18 mouse cellular contexts compared by ENCODE assay signal in genomic region chr6:49164701-49165100, GRCm38 (mm10). TPM values are rescaled to one million over a fixed set of nuclear protein-coding genes. Genes with fewer than 3 reads are reported as not detected.
A peak's percentile ranks its signal among the peaks of the same experiment; 100 is the strongest.
DNase-seq lines count a peak whose midpoint lies in the region; ATAC-seq and TF ChIP-seq lines count a peak whose summit lies in the region.
"Had no signal": no experiment of that assay in that cellular context is flagged by ENCODE, and none has a peak within 500 bp of the region (broad histone marks: within the 10 kb centered on the region; RNA-seq: fewer than 3 reads in every experiment).

No protein-coding gene starts in this region.

- H3K4me3 ChIP-seq in heart, embryonic 11.5 days (ENCODE audit: low read depth, low read length): no peak overlapping the region
- no peak overlapping the region for H3K4me3 ChIP-seq in kidney, embryonic 16.5 days (ENCODE audit: low read length)
- no peak overlapping the region for H3K4me3 ChIP-seq in midbrain, embryonic 10.5 days
- no peak overlapping the region for H3K4me3 ChIP-seq in midbrain, postnatal 0 days (ENCODE audit: low read depth, low read length)
- peak overlapping the region; percentile 13; the same call in 1 of the 2 replicates for H3K4me3 ChIP-seq in ES-Bruce4 (ENCODE audit: low read depth, low read length)
- H3K4me3 ChIP-seq: embryonic facial prominence, embryonic 15.5 days; erythroblast, embryonic 14.5 days; forebrain, embryonic 15.5 days; hindbrain, embryonic 15.5 days had no signal

- peaks cover 26% of the 10 kb centered on the region for H3K4me1 ChIP-seq in heart, embryonic 11.5 days (ENCODE audit: control insufficient read depth, insufficient read depth, low read length)
- peaks cover 21% of the 10 kb centered on the region for H3K4me1 ChIP-seq in kidney, embryonic 16.5 days (ENCODE audit: insufficient read depth, low read length)
- H3K4me1 ChIP-seq in midbrain, embryonic 10.5 days: peaks cover 39% of the 10 kb centered on the region
- no peaks in the 10 kb centered on the region for H3K4me1 ChIP-seq in midbrain, postnatal 0 days (ENCODE audit: insufficient read depth, low read length)
- no peaks in the 10 kb centered on the region for H3K4me1 ChIP-seq in ES-Bruce4 (ENCODE audit: control insufficient read depth, insufficient read depth, low read length)

- WGBS in heart, embryonic 11.5 days (ENCODE audit: insufficient replicate concordance): 79% methylated on average over 11 of the region's 11 CpGs
- 33% methylated on average over 11 of the region's 11 CpGs for WGBS in kidney, embryonic 16.5 days
- WGBS in midbrain, embryonic 10.5 days: 73% methylated on average over 11 of the region's 11 CpGs
- WGBS in midbrain, postnatal 0 days: 57% methylated on average over 11 of the region's 11 CpGs

- no peak for DNase-seq in heart, postnatal 14 days
- no peak for DNase-seq in kidney, adult 8-10 months
- no peak for DNase-seq in midbrain, embryonic 10.5 days (ENCODE audit: low spot score)
- DNase-seq in midbrain, postnatal 0 days (ENCODE audit: low spot score): no peak
- DNase-seq in frontal cortex, postnatal 10 days (ENCODE audit: low spot score in 2 of 2): no peak
- DNase-seq: adrenal gland, postnatal 10 days; cerebellum, adult 11 months; cerebellum, adult 8-10 months; heart, postnatal 10 days had no signal

- no peak for ATAC-seq in heart, embryonic 11.5 days (replicated peaks; ENCODE audit: insufficient number of reproducible peaks, low FRiP score, low TSS enrichment)
- ATAC-seq in kidney, embryonic 16.5 days (ENCODE audit: low FRiP score, low TSS enrichment): peak; percentile 78
- no peak for ATAC-seq in midbrain, postnatal 0 days (ENCODE audit: low FRiP score)
- ATAC-seq: forebrain, embryonic 15.5 days had no signal

- H3K27ac ChIP-seq in heart, embryonic 11.5 days (ENCODE audit: low read depth, low read length): peak overlapping the region; percentile 41; the same call in 1 of the 2 replicates
- H3K27ac ChIP-seq in kidney, embryonic 16.5 days (ENCODE audit: low read length): peak overlapping the region; percentile 91
- H3K27ac ChIP-seq in midbrain, embryonic 10.5 days (replicated peaks): 0 out of 2 replicates have a peak overlapping the region, but pooled peaks have one; percentile 6
- no peak overlapping the region for H3K27ac ChIP-seq in midbrain, postnatal 0 days (ENCODE audit: low read depth, low read length)
- no peak overlapping the region for H3K27ac ChIP-seq in ES-Bruce4 (ENCODE audit: insufficient read depth, low read length)
- H3K27ac ChIP-seq: embryonic facial prominence, embryonic 15.5 days; forebrain, embryonic 15.5 days; hindbrain, embryonic 15.5 days had no signal

- no peak overlapping the region for H3K9ac ChIP-seq in heart, embryonic 11.5 days (ENCODE audit: low read depth, low read length)
- H3K9ac ChIP-seq in kidney, embryonic 16.5 days (replicated peaks; ENCODE audit: low read length): peak overlapping the region; percentile 32; the same call in 1 of the 2 replicates
- H3K9ac ChIP-seq in midbrain, postnatal 0 days (replicated peaks; ENCODE audit: low read length, poor library complexity, severe bottlenecking): no peak overlapping the region
- no peak overlapping the region for H3K9ac ChIP-seq in ES-Bruce4 (ENCODE audit: low read depth, poor library complexity, severe bottlenecking)
- H3K9ac ChIP-seq: embryonic facial prominence, embryonic 15.5 days; forebrain, embryonic 15.5 days; hindbrain, embryonic 15.5 days had no signal

- H3K36me3 ChIP-seq in heart, embryonic 11.5 days (ENCODE audit: control insufficient read depth, insufficient read depth, low read length): no peaks in the 10 kb centered on the region
- H3K36me3 ChIP-seq in kidney, embryonic 16.5 days (ENCODE audit: insufficient read depth, low read length): no peaks in the 10 kb centered on the region; the same call in 1 of the 2 replicates
- peaks cover 15% of the 10 kb centered on the region; the same call in 1 of the 2 replicates for H3K36me3 ChIP-seq in midbrain, embryonic 10.5 days
- no peaks in the 10 kb centered on the region for H3K36me3 ChIP-seq in midbrain, postnatal 0 days (ENCODE audit: insufficient read depth, low read length)
- H3K36me3 ChIP-seq in ES-Bruce4 (ENCODE audit: control insufficient read depth, insufficient read depth, low read length, poor library complexity, severe bottlenecking): no peaks in the 10 kb centered on the region
- H3K36me3 ChIP-seq: embryonic facial prominence, embryonic 15.5 days; forebrain, embryonic 15.5 days; hindbrain, embryonic 15.5 days had no signal

- no peak overlapping the region for H3K4me2 ChIP-seq in heart, embryonic 11.5 days
- H3K4me2 ChIP-seq in kidney, embryonic 16.5 days (replicated peaks; ENCODE audit: low read depth, low read length): peak overlapping the region; percentile 41
- H3K4me2 ChIP-seq in midbrain, postnatal 0 days (ENCODE audit: low read depth, low read length, poor library complexity, severe bottlenecking): no peak overlapping the region
- H3K4me2 ChIP-seq: embryonic facial prominence, embryonic 15.5 days; forebrain, embryonic 15.5 days; hindbrain, embryonic 15.5 days had no signal

- intact Hi-C loops in heart, postnatal 14 days (cut with DNase I): no loop called here

- H3K27me3 ChIP-seq in heart, embryonic 11.5 days (ENCODE audit: control insufficient read depth, insufficient read depth, low read length): no peaks in the 10 kb centered on the region
- H3K27me3 ChIP-seq in kidney, embryonic 16.5 days (ENCODE audit: insufficient read depth, low read length): no peaks in the 10 kb centered on the region
- H3K27me3 ChIP-seq in midbrain, embryonic 10.5 days (ENCODE audit: low read depth, poor library complexity, severe bottlenecking): no peaks in the 10 kb centered on the region
- no peaks in the 10 kb centered on the region for H3K27me3 ChIP-seq in midbrain, postnatal 0 days (ENCODE audit: insufficient read depth, low read length)
- H3K27me3 ChIP-seq in ES-Bruce4 (ENCODE audit: control insufficient read depth, insufficient read depth, low read length, poor library complexity, severe bottlenecking): no peaks in the 10 kb centered on the region
- H3K27me3 ChIP-seq: CH12.LX; embryonic facial prominence, embryonic 15.5 days; forebrain, embryonic 15.5 days; hindbrain, embryonic 15.5 days had no signal

- no peak for TF ChIP-seq EP300 in ES-Bruce4 (IDR thresholded peaks at IDR 0.05; ENCODE audit: insufficient read depth, low read depth, low read length)

- no peak for TF ChIP-seq CTCF in midbrain, postnatal 0 days (IDR thresholded peaks at IDR 0.05)
- TF ChIP-seq CTCF in ES-Bruce4 (IDR thresholded peaks at IDR 0.05; ENCODE audit: low read depth, low read length): no peak

- no peak for TF ChIP-seq POLR2A in ES-Bruce4 (IDR thresholded peaks at IDR 0.05; ENCODE audit: insufficient read depth, low read length)

- H3K9me3 ChIP-seq in heart, embryonic 11.5 days (replicated peaks; ENCODE audit: control insufficient read depth, low read length): no peaks in the 10 kb centered on the region
- H3K9me3 ChIP-seq in kidney, embryonic 16.5 days (ENCODE audit: low read length): no peaks in the 10 kb centered on the region
- no peaks in the 10 kb centered on the region for H3K9me3 ChIP-seq in midbrain, embryonic 10.5 days (replicated peaks)
- H3K9me3 ChIP-seq in midbrain, postnatal 0 days (ENCODE audit: low read length): no peaks in the 10 kb centered on the region
- H3K9me3 ChIP-seq in ES-Bruce4 (replicated peaks; ENCODE audit: control insufficient read depth, insufficient read depth, low read length, poor library complexity, severe bottlenecking): no peaks in the 10 kb centered on the region
- H3K9me3 ChIP-seq: embryonic facial prominence, embryonic 15.5 days; forebrain, embryonic 15.5 days; hindbrain, embryonic 15.5 days had no signal

RNA-seq across cellular contexts. Expression of gene Igf2bp3, which starts 50.1 kb away (rescaled TPM):
- polyA plus RNA-seq in heart, embryonic 11.5 days (2014; fragmentation: Nextera tagmentation; extraction: Ambion mirVana): 74.4 and 78.3 TPM in 2 replicates
- 1 to 10 TPM in 1 of 2 experiments, under 1 TPM in 1; 0.93 to 1.6 TPM for total RNA-seq in heart, postnatal 14 days (2021)
- polyA plus RNA-seq in kidney, embryonic 16.5 days (2015; fragmentation: Nextera tagmentation; extraction: Ambion mirVana): 40.8 and 44.4 TPM in 2 replicates
- polyA plus RNA-seq in midbrain, embryonic 10.5 days (2016; fragmentation: Nextera tagmentation; extraction: Ambion mirVana): 134 and 148 TPM in 2 replicates
- 5.4 and 7.4 TPM in 2 replicates for total RNA-seq in midbrain, postnatal 0 days (2014; rRNA removed)
- 8.8 and 10.6 TPM in 2 replicates for polyA plus RNA-seq in midbrain, postnatal 0 days (2015; fragmentation: Nextera tagmentation; extraction: Ambion mirVana)
- polyA plus RNA-seq in ES-Bruce4 (2011; ENCODE audit: insufficient read depth, insufficient read length, low read depth, missing spikeins): 78.2 and 85.8 TPM in 2 replicates
- total RNA-seq: heart, adult 8-10 months had no signal

Comparison
In these comparisons a context has a peak if more than half of its experiments do, and no peak if none do; other contexts are left out.
1. H3K27ac ChIP-seq: peak in heart, embryonic 11.5 days (single experiment), kidney, embryonic 16.5 days (single experiment) and midbrain, embryonic 10.5 days (single experiment); none in midbrain, postnatal 0 days (single experiment) and ES-Bruce4 (single experiment).